Mouse (Mus musculus) MEL (cell line): Measurements from ENCODE around the gene Srgap1.

Source experiments
- GATA1 ChIP-seq: IDR thresholded peaks from 2 replicates; pipeline ENCODE4 v1.6.1; 2011; ENCODE audit warnings: low read depth, low read length, improper control_type of control experiment
- MYB ChIP-seq: IDR thresholded peaks from 2 replicates; pipeline ENCODE4 v1.6.1; 2011; ENCODE audit warnings: mild to moderate bottlenecking, low read depth, low read length, improper control_type of control experiment
- TCF12 ChIP-seq: IDR thresholded peaks from 2 replicates; pipeline ENCODE4 v1.6.1; 2014; ENCODE audit warnings: low read depth, mild to moderate bottlenecking, inconsistent platforms, low read length, improper control_type of control experiment, moderate library complexity

GRCm38 (mm10) chr10:121958741-121959140 is 88.4 kb downstream of the Srgap1 start:
- no peak for TF ChIP-seq GATA1
- TF ChIP-seq TCF12 = no peak
- no peak for TF ChIP-seq MYB
